Mouse (Mus musculus): ENCODE measurements at regions not wholly inside any gene's neighbourhood (a gene's known extent, or its start where the extent isn't known, plus 50 kb on each side); places are given as distances from the start of the nearest gene placed in this dataset.

DNA sequence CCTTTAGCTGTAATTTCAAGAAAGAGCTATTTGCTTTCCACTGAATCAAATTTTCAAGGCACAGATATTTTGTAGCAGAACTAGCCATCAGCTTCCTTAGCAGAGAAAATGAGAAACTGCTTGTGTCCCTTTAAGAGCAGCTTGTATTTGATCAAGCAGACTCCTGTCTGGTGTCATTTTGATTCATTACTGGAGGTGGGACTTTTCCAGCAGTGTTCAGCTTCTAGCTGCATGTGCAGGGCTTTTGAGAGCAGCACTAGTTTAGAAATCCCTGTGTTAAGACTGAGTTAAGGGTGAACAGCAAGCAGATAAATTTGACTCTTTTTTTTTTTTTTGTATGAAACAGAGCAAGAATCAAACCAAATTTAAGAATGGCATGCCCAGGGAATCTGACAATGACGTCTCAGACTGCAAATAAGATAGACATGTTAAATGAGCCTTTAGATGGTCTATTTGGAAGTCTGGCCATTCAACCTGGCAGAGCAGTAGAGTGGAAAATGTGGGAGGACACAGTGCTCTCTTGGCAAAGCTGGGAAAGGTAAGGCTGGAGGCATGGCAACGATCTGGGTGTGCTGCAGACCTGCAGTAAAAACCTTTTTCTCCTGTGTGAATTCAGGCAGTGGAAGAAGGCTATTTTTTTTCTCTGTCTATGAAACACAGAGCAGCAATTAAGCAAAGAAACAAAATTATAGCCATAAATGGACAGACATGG lies 419.9 kb upstream of the Dmd start:
- no peak overlapping the region for H3K4me3 ChIP-seq (replicated peaks; ENCODE audit: low read depth, low read length)
- 48% methylated on average over 2 of the region's 2 CpGs for WGBS
- no peaks in the 10 kb centered on the region for H3K9me3 ChIP-seq (ENCODE audit: control insufficient read depth, low read length)
- no peaks in the 10 kb centered on the region for H3K4me1 ChIP-seq (ENCODE audit: control insufficient read depth, insufficient read depth, low read length)
- H3K27ac ChIP-seq (replicated peaks; ENCODE audit: low read depth, low read length): no peak overlapping the region
- no peak overlapping the region for H3K4me2 ChIP-seq (ENCODE audit: low read length)
- DNase-seq (no peak), ATAC-seq (ENCODE audit: low FRiP score, low TSS enrichment) (no peak)
- H3K27me3 ChIP-seq (ENCODE audit: control insufficient read depth, insufficient read depth, low read length): no peaks in the 10 kb centered on the region
- no peak overlapping the region for H3K9ac ChIP-seq (replicated peaks; ENCODE audit: low read length)
- H3K36me3 ChIP-seq (ENCODE audit: control insufficient read depth, insufficient read depth, low read length): no peaks in the 10 kb centered on the region

DNA sequence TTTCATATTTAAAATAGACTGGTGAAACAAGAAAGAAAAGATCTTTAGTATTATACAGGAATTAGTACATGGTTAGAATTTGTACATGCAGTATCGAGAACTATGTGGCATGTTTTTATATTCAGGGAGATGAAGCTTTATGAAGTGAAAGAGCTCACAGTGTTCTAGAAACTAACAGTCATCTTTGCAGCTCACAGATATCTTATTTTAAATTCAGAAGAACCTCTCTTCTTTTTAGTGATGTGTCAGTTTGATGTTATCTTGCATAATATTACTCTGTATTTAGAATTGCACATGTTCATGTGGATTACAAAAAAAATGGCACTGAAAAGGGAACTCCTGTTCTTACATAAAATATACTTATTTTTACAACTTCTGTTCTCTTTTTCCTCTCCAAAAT lies 377.1 kb upstream of the Dmd start:
- Histone ChIP-seq H3K27me3 (ENCODE audit: control insufficient read depth, insufficient read depth, low read length) (no peaks in the 10 kb centered on the region), H3K4me3 (replicated peaks; ENCODE audit: low read depth, low read length) (no peak overlapping the region), H3K4me1 (ENCODE audit: control insufficient read depth, insufficient read depth, low read length) (no peaks in the 10 kb centered on the region), H3K9ac (replicated peaks; ENCODE audit: low read length) (no peak overlapping the region), H3K9me3 (ENCODE audit: control insufficient read depth, low read length) (no peaks in the 10 kb centered on the region), H3K4me2 (ENCODE audit: low read length) (no peak overlapping the region), H3K36me3 (ENCODE audit: control insufficient read depth, insufficient read depth, low read length) (no peaks in the 10 kb centered on the region), H3K27ac (replicated peaks; ENCODE audit: low read depth, low read length) (no peak overlapping the region)
- 88% methylated on average over 1 of the region's 1 CpGs for WGBS
- ATAC-seq (ENCODE audit: low FRiP score, low TSS enrichment): no peak
- DNase-seq: no peak

DNA sequence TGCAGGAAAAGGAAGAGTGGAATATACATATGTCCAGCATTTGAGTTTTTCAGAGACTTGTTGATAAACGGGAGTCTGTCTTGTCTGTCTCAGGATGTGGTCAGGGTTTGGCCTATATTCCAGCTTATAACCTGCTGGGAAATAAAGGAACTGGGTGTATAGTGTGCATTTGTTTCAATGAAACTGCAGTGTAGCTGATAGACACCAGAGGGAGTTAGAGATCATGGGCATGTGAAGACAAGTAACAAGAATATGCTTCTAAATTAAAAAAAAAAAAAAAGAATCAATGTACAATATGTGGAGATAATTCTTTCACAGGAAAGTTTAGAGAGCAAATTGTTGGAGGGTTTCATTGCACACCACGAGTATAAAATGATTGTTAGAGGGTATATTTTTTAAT lies 335.3 kb upstream of the Dmd start:
- H3K4me2 ChIP-seq (ENCODE audit: low read length): no peak overlapping the region
- H3K27me3 ChIP-seq (ENCODE audit: control insufficient read depth, insufficient read depth, low read length): no peaks in the 10 kb centered on the region
- H3K4me1 ChIP-seq (ENCODE audit: control insufficient read depth, insufficient read depth, low read length): no peaks in the 10 kb centered on the region
- H3K9ac ChIP-seq (replicated peaks; ENCODE audit: low read length): no peak overlapping the region
- DNase-seq: peak; percentile 49
- no peaks in the 10 kb centered on the region for H3K36me3 ChIP-seq (ENCODE audit: control insufficient read depth, insufficient read depth, low read length)
- 53% methylated on average over 2 of the region's 2 CpGs for WGBS
- H3K9me3 ChIP-seq (ENCODE audit: control insufficient read depth, low read length): no peaks in the 10 kb centered on the region
- no peak for ATAC-seq (ENCODE audit: low FRiP score, low TSS enrichment)
- no peak overlapping the region for H3K4me3 ChIP-seq (replicated peaks; ENCODE audit: low read depth, low read length)
- H3K27ac ChIP-seq (replicated peaks; ENCODE audit: low read depth, low read length): no peak overlapping the region

DNA sequence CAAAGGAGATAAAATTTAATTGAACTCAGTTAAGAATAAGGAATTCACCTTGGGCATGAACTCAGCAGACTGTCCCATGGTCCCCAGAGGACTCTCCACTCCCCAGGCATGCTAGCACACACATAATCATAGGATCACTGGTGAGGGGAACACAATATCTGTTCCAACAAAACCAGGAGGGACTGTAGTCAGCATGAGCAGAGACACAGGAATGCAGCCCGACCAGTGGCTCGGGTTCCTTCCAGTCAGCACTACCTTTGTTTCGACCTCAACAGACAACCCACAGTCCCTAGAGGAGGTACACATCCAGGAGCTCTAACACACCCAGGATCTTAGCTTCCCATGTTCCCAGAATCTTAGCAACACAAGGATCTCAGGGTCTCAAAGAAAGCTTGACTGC lies 298.3 kb upstream of the Dmd start:
- ATAC-seq (ENCODE audit: low FRiP score, low TSS enrichment) (no peak), DNase-seq (no peak)
- Histone ChIP-seq H3K4me2 (ENCODE audit: low read length) (no peak overlapping the region), H3K36me3 (ENCODE audit: control insufficient read depth, insufficient read depth, low read length) (no peaks in the 10 kb centered on the region), H3K9ac (replicated peaks; ENCODE audit: low read length) (no peak overlapping the region), H3K4me3 (replicated peaks; ENCODE audit: low read depth, low read length) (no peak overlapping the region), H3K27me3 (ENCODE audit: control insufficient read depth, insufficient read depth, low read length) (no peaks in the 10 kb centered on the region), H3K9me3 (ENCODE audit: control insufficient read depth, low read length) (no peaks in the 10 kb centered on the region), H3K4me1 (ENCODE audit: control insufficient read depth, insufficient read depth, low read length) (no peaks in the 10 kb centered on the region), H3K27ac (replicated peaks; ENCODE audit: low read depth, low read length) (no peak overlapping the region)
- WGBS: 81% methylated on average over 3 of the region's 3 CpGs
